Mouse (Mus musculus) megakaryocyte, embryonic 14.5 days (primary cell): Measurements from ENCODE around the gene Capn1.

ENCODE experiments used
- FLI1 ChIP-seq: IDR thresholded peaks from 2 replicates; pipeline ENCODE4 v1.6.1; 2012; ENCODE audit warnings: low read length, inconsistent platforms, mixed read lengths
- GATA1 ChIP-seq: IDR thresholded peaks from 3 replicates; pipeline ENCODE4 v1.6.1; 2012; ENCODE audit warnings: mixed read lengths, low read length, inconsistent platforms, borderline replicate concordance

DNA sequence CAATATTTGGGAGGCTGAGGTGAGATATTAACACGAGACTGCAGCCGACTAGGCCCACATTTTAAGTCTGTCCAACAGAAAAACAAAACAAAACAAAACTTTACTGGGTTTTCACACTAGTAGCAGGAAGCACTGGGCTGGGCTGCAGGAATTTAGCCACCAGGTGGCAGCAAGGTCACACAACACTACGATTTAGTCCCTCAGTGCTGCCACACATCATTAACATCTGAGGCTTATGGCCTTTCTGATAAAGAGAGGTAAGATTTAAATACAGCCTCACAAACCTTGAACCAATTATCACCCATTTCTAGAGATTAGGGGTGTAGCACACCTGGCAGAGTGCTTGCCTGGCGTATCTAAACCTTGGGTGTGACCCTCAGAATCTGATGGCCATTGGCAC is 50.4 kb downstream of the Capn1 start:
- TF ChIP-seq GATA1 (no peak), FLI1 (no peak)
